Mouse (Mus musculus): ENCODE data around the gene Zbed5.

DNA sequence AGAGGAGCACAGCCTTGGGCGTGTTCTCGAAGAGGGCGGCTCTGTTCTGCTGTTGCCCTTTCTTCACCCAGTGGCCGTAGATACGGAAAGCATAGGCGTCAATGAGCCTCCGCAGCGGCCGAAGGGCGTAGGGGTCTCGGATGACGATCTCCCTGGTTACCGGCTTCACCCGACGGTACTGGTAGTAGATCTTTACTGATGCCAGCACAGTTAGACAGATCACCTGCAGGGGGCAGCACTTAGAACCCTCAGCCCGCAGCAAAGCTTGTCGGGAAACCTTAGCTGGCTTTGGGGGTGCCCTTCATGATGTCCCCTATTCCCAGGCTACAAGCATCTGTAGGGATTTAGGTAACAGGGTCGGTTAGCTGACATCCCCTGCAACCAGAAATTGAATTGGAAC, 31.1 kb upstream of the Zbed5 start:
- TF ChIP-seq CTCF (IDR thresholded peaks at IDR 0.05; ENCODE audit: borderline replicate concordance, extremely low read depth, insufficient read depth, insufficient read length) (peak; percentile 45; the same call in 1 of the 2 replicates), POLR2A (IDR thresholded peaks at IDR 0.05; ENCODE audit: borderline replicate concordance, extremely low read depth, insufficient read depth, insufficient read length, poor library complexity, severe bottlenecking) (no peak)

Measured in brain, embryonic 14.5 days (tissue).